Mouse (Mus musculus) ovary, adult 18-20 months (tissue): ENCODE results near the gene Hyou1.
"Not testable (repeated sequence)": the region's sequence is repeated elsewhere in the genome, so short reads cannot be mapped to it uniquely, and the experiment has no call there.

Source experiments
- DNase-seq: peaks from one replicate; pipeline ENCODE4 v3.0.0; 2022; ENCODE audit warnings: low spot score, mixed read lengths

Hyou1 gene

DNA sequence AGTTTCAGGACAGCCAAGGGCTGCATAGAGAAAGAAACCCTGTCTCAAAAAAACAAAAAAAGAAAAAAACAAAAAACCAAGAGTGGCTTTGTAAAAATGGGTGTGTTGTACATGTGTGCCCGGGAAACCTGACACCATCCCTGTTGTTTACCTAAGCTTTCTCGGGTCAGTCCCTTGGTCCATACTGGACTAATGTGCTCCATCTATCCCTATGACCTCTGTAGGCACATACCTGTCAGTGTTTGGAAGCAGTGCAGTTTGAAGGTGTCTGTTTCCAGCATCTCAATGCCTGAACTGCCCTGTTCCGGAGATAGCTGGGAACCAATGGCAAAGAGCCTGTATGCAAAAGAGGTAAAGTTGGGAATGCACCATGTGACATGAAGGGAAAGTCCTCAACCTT is 25.7 kb downstream of the Hyou1 start:
- no peak for DNase-seq

- DNase-seq: peak; percentile 87
Observed at GRCm38 (mm10) chr9:44406906-44407751, 27.8 kb downstream of the Hyou1 start, which contains the start of the genes Rps25 and Trappc4. TSS of gene Rps25 (plus strand) at chr9:44407139. TSS of gene Trappc4 (minus strand) at chr9:44407600.

- DNase-seq: no peak
Observed at GRCm38 (mm10) chr9:44407752-44408097, 28.4 kb downstream of the Hyou1 start.

DNA sequence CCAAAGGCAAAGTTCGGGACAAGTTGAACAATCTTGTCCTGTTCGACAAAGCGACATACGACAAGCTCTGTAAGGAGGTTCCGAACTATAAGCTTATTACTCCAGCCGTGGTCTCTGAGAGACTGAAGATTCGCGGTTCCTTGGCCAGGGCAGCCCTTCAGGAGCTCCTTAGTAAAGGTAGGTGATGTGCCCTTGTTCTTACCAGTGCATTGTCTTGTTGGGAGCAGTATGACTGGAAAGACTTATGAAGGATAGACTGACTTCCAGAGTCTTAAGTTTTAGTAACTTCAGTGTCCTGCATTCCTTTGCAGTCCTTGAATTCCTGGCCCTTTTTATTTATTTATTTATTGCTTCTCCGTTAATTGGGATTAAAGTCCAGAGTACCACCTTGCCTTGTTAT is 29.4 kb downstream of the Hyou1 start:
- DNase-seq: not testable (repeated sequence)

DNA sequence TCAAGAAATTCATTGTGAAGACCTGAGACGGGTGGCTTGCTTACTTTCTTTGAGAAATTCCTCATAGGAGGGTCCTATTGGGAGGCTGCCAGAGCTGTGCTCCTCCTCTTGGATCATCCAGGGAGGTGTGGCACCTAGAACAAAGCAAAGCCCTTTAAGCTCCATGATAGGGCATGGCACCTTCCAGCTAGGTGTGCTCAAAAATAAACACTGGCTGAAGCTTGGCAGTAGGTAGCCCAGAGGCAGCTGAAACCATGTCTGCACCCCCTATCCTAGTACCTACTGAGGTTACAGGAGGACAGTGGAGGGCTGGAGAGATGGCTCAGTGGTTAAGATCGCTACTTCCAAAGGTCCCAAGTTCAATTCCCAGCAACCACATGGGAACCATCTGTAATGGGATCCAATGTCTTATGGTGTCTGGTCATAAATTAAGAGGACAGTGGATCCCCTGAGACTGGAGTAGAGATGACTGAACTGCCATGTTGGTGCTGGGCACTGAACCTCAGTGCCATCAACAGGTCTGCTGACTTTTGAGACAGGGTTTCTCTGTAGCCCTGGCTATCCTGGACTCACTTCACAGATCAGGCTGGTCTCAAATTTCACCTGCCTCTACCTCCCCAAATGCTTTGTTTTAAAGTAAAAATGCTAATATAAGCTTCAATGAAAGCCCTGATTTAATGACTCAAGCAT is 31.5 kb downstream of the Hyou1 start:
- no peak for DNase-seq

- DNase-seq: no peak
Observed at GRCm38 (mm10) chr9:44411601-44412130, 32.4 kb downstream of the Hyou1 start.

GRCm38 (mm10) chr9:44412306-44412705 is 33.0 kb downstream of the Hyou1 start:
- no peak for DNase-seq

GRCm38 (mm10) chr9:44412781-44413180 is 33.5 kb downstream of the Hyou1 start:
- no peak for DNase-seq

DNA sequence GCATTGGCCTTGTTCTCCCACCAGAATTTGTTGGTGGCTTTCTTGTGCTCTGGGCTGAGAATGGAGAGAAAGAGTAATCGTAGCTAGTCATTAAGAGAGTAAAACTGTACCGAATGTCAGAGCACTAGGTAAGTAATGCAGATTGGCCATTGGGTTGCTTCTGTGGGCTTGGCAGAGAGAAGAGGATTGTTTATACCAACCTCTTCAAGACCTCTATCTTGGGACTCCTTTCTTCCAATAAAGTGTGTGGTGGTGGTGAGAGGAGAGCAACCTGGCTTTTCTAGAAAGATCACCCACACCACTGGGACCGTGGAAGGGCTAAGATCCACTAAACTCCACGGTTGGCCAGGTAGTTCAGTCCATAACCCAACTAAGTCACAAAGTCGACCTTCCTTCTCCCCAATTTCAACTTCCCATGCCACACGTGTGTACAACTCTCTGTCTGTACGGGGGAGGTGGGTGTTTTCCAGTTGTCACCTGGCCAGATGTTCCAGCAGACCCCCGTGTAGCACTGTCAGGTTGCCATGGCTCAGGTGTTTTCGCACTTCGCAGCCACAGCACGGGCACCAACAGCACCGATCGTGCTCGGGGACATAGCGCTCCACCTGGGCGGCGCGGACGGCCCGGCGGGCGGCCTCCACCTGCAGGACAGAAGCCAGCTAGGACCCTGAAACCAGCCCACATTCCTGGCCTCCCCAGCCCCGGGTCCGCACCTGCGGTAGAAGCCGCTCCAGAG is 38.0 kb downstream of the Hyou1 start:
- peak; percentile 17 for DNase-seq

GRCm38 (mm10) chr9:44417892-44418363 is 38.6 kb downstream of the Hyou1 start:
- DNase-seq: peak; percentile 89

- no peak for DNase-seq
Observed at GRCm38 (mm10) chr9:44418519-44419385, 39.5 kb downstream of the Hyou1 start, which contains the start of gene Ccdc84. TSS of gene Ccdc84 (minus strand) at chr9:44418569.

DNA sequence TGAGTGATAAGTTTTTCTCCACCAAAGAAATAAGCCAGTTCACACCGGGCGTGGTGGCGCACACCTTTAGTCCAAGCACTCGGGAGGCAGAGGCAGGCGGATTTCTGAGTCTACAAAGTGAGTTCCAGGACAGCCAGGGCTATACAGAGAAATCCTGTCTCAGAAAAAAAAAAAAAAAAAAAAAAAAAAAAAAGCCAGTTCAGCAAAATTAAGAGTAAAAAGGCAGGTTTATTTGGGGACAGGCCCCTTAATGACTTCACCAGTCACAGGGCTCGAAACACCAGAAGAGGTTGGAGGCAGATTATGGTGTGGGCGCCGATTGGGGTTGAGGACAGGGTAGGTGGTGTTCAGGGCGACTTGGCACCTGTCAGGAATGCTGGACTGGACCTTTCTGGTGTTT is 40.4 kb downstream of the Hyou1 start:
- not testable (repeated sequence) for DNase-seq

DNA sequence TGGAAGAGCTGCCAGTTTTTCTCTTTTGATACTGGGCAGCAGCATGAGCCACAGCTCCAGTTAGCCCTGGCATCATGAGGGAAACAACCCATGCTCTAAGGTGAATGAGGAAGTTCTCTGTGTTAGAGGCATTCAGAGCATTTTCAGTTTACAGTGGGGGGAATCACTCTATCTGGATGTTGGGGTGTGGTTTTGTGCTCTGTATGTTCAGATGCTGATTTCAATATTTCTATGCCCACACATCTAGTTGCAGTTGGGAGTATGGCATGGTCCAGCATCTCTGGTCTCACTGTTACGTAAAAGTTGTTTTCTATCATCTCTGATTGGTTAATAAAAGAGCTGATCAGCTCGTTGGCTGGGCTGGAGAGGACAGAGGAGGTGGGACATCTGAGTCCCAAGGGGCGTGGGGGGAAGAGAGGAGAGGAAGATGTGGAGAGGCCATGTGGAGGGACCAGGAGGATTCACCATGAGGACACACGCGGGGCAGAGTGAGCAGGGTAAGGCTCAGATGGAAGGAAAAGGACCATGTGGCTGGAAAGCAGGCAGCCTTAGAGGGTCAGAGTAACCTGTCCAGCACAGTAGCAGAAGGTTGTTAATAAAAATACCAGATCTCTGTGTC is 41.1 kb downstream of the Hyou1 start:
- no peak for DNase-seq

GRCm38 (mm10) chr9:44423576-44423975 is 44.3 kb downstream of the Hyou1 start:
- DNase-seq: no peak

DNA sequence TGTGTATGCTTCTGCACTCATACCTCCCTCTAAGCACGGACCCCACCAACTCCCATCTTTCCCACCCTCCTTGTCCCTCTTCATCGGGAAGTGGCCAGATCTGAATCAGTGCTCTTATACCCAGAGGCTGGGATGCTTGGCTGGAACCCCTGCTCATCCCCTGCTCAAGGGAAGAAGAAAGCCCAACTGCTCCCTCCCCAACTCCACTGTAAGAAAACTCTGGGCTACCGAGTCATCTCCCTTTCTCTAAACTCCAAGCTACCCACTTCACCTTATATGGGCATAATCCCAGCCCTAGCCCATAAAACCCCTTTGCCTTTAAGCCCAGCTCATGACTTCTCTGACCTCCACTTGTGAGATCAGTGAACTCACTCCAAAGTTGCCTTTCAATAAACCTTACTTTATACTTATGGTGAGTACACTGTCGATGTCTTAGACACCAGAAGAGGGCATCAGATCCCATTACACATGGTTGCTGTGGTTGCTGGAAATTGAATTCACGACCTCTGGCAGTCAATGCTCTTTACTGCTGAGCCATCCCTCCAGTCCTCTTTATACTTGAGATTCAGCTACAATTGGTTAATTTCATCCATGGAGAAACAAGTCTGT is 53.4 kb downstream of the Hyou1 start:
- DNase-seq: no peak

- no peak for DNase-seq
Observed at GRCm38 (mm10) chr9:44435747-44436146, 56.5 kb downstream of the Hyou1 start.

DNA sequence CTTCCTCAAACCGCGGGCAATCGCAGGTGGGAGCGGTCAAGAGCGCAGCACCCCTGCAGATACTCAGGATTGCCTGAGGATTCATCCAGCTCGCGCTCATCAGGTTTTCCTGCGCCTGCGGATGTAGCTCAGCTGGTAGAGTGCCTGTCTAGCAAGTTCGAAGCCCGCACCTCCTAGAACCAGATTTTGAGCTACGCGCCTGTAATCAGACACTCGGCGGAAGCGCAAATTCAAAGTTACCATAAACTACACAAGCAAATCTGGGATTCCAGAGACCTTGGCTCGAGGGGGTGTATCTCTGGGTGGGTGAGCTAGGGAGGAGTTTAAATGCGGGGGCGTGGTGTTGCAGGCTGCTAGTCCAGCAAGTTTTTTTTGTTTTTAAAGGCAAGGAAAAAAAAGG is 61.7 kb downstream of the Hyou1 start, which contains the start of gene Foxr1:
Gene Foxr1 (minus strand): TSS at position 176 of the 400 bp plus-strand sequence.
- DNase-seq: no peak
